Mouse (Mus musculus) WW6 (cell line): ENCODE results near the gene Col16a1.

ENCODE experiments used
- DNase-seq: peaks from one replicate; pipeline ENCODE4 v3.0.0-alpha.2; 2013; ENCODE audit warnings: low read depth, low spot score

The Col16a1 gene

DNA sequence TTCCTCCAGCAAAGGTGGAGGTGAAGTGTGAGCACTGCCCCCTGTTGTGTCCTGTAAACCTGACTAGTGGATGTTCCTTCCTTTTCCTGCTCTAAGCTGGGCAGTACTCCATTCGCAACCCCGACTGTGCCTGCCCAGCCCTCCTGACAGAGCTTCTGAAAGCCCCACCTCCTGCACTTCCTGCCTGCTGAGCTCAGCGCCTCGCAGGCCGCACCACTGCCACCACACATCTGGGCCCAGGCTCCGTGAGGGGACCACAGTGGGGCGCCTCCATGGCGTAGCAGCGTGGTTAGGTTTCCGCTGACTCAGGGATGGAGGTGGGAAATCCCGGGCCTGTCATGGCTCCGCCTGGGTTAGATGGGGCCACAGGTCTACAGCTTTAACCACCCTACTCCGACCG lies 2.0 kb upstream of the Col16a1 start:
- no peak for DNase-seq

DNA sequence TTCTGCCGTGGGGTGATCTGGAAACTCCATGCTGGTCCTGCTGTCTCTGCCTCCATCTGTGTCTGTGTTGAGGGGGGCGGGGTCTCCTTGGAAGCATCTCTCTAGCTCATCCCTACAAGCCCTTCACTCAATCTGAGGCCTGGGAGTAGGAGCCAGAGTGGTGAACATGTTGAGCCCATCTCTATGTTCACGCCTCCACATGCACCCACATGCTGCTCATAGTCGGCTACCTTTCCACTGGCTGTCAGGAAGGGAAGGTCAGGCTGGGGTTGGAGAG lies 501 bp downstream of the Col16a1 start:
- DNase-seq: no peak

DNA sequence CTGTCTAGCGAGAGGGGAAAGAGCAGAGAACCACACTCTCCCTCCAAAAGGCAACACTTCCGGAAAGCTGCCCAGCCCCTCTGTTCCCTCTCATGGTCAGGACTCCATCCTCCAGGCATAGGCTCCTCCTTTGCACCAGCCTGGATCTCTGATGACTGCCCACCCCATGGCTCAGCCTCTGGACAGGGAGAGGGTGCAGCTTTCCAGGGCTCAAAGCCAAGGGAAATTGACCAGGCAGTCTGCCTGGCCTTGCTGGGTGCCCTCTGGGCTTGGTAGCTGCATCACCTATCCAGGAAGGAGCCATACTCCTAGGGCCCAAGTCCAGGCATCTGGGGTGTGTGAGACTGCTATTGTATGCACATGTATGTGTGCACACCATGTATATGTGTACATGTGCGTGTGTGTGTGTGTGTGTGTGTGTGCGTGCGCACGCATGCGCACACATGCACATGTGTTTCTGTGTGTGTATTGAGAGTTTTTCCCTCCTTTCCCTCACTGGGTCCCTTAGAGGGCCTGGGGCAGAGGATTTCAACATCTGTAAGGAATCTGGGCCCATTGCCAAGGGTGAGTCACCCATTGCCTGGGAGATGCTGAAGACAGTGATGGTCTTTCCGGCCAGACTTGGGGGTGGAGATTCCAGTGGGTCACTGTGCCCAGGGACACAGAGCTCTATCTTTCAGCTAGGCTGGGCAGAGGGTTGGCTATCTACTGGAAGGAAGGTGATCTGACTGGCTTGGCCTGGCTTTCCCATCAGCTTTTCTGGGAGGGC lies 2.6 kb downstream of the Col16a1 start:
- no peak for DNase-seq

DNA sequence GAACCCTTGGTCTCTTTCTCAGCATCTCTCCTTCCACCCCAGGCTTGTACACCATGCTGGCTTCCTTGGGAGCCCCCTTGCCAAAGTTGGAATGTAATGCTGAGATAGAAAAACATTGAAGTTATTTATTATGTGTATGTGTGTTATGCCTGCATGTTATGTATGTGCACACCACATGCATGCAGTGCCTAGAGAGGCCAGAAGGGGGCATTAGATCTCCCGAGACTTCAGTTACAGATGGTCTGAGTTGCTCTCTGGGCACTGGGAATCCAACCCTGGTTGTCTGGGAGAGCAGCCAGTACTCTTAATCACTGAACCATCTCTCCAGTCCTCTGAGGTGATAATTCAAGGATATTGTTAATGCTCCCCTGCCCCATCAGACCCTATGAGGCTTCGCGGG lies 4.6 kb downstream of the Col16a1 start:
- no peak for DNase-seq

DNA sequence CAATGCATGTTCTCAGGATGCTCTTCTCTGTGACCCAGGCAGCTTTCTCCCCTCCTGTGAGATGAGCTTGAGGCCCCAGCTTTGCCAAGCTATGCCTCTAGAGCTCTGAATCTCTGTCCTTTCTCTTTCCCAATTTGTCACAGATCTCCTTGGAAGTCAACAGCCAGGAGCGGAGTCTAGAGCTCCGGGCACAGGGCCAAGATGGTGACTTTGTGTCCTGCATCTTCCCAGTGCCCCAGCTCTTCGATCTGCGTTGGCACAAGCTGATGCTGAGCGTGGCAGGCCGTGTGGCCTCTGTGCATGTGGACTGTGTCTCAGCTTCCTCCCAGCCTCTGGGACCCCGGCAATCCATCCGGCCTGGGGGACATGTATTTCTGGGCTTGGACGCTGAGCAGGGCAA lies 5.5 kb downstream of the Col16a1 start:
- no peak for DNase-seq

DNA sequence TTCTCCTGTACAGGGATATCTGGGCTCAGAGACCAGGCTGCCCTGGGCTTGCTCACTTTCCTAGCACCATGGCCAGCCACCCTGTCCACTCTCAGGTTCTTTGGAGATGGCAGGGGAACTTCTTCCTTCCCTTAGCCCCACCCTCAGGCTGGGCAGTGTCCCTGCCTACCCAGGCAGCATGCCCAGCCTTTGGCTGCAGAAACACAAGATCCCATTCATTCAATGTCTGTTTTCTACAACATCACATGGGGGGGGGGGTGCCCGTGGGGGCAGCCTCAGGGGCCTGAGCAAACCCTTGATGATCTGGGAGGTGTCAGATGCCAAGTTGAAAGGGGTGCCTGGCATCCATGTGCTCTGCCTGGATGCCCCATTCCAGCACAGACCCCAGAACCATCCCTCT lies 7.1 kb downstream of the Col16a1 start:
- no peak for DNase-seq

DNA sequence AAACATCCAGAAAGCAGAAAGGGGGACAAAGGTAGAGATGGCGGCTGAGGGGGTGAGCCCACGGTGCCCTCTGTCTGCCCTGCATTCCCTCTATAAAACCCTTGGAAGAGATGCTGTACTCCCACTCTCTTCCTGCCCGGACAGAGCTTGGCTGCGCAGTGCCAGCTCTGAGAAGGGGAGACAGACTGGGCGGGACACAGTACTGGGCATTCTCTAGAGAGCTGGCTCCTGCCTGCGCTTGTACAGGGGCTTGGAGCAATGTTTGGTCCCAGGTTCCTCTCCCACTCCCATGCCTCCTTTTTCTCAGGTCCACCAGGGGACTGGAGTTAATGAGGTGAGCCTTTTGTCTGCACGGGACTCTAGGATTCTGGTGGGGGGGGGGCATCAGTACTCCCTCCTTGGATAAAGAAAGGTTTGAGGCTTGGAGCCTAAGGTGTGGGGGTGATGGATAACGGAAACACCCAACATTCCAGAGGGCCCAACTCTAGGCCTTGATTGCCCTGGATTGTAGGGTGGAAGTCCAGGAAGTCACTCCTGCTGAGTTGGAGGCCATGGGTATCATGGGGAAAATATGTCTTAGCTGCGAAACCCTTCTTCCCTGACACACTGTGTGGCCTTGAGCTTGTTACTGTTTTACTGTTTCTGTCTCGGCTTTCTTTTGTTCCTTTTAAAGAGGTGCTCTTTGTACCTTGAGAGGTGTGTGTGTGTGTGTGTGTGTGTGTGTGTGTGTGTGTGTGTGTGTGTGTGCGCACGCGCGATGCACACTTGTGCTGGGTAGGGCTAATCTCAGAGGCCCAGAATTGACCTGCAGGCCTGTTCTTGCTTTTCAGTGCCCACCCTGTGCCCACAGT lies 7.7 kb downstream of the Col16a1 start:
- no peak for DNase-seq

DNA sequence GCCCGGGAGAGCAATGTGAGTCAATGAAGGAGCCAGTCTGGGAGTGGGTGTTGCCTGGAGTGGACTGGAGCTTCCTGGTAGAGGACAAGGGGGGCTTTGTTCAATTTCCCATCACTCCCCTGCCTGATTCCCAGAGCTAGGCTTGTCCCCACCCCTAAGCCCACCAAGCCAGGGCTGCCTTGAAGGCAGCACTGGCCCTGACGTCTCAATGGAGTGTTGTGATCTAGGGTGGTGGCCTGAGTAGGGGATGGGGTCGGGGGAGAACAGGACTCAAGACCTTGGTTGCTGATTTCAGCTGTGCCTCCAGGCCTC lies 8.3 kb downstream of the Col16a1 start:
- no peak for DNase-seq

DNA sequence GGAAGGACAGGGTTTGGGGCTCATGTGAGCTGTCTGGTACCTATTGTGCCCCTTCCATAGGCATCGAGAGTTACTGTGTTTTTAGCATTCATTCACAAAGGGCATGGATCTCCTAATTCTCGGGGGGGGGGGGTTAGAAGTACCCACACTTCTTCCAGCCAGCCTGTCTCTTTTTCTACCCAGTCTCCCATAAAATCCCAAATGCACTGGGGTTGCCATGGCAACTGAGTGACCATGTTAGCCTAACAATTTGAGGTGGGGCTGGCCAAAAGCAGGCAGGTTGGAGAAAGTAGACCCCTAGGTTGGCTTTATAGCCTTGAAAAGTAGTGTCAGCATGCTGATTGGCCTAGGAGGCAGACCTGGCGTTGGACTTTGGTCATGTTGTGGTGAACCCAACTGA lies 8.8 kb downstream of the Col16a1 start:
- DNase-seq: no peak

DNA sequence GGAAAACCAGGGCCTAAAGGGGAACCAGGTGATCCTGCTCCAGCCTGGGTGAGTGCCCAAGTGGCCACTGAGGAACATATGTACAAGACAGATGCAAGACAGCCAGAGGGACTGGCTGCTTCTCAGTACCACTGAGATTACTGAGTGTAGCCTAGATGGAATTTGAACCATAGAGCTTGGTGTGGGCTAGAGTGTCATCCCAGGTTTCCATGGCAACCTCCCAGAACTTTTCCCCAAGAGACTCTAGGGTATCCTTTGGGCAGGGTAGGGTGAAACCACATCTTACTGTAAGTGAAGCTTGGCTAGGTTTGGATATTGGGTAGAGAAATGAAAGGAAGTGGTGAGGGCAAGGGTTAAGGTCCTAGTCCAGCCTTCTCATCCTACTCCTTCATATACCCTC lies 13.3 kb downstream of the Col16a1 start:
- no peak for DNase-seq

DNA sequence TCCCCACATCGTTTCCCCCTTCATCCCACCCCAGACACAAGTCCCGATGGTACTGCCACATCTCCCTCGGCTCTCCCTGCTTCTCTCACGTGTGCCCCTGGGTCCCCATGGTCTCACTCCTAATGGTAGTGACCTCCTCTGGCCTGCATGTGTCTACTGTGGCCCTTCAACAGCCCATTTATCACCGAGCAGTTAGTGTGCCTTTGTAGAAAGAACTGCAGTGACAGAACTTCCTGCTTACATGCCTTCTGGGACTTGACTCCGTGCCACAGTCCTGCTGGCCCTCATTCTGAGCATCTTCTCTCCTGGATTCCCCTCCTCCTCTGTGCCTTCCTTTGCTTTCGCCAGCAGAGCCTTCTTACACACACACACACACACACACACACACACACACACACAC lies 15.6 kb downstream of the Col16a1 start:
- DNase-seq: no peak

DNA sequence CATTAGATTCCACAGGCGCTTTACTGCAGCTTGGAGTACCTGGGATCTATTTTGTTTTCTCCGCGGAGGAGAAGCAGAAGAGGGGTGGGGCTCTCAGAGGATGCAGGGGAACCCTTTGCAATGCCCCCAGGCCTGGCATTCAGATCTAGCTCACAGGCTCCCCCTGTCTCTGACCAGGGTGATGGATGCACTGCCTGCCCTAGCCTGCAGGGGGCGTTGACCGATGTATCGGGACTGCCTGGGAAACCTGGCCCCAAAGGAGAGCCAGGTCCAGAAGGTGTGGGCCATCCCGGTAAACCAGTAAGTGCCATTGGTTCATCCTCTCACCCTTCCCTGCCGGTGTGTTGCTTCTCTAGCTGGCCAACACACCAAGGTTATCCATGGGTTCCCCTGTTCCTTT lies 19.2 kb downstream of the Col16a1 start:
- peak; percentile 52 for DNase-seq

DNA sequence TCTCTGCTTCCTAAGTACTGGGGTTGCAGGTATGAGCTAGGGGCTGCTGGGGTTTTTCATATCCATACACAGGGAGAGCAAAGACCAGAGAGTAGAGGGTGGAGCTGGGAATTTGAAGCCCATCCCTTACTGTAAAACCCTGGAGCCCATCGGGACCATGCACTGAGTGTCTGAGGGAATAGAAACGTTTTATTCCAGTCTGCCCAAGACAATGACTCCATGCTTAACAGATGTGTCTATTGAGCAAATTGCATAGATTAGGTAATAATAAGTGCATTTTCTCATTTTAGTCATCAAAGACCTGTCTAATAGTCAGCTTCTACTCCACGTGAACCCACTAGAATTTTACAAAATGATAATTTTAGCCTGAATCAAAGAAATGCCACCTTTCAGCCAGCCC lies 22.9 kb downstream of the Col16a1 start:
- no peak for DNase-seq

DNA sequence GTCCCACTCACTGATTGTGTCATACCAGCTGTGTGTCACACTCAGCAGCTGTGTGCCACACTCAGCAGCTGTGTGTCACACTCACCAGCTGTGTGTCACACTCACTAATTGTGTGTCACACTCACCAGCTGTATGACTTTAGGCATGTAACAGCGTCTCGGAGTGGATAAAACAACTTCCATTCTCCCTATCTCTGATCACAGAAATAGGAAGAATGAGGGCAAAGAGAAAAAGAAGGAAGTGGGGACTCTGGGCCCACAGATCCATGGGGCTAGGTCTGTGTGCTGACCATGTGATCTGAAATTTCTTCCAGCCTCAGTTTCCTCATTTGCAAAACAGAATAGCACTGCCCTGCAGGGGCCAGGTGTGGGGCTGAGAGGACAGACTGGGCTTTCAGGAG lies 24.1 kb downstream of the Col16a1 start:
- no peak for DNase-seq

DNA sequence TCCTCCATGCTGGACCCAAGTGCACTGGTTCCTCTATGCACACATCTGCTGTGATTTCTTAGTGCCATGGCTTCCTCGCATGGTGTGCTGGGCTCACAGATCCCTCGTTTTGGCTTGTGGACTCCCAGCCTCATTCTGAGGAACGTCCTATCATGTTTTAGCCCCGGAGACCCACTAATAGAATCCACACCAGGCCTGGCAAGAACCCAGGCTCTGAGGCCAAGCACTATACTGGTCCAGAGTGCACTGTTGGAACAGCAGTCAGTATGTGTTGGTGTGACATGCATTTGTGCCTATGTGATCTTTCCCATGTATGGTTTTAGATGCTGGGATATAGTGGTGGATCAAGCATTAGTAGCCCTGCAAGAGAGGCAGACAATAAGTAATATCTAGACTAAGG lies 25.7 kb downstream of the Col16a1 start:
- DNase-seq: no peak

DNA sequence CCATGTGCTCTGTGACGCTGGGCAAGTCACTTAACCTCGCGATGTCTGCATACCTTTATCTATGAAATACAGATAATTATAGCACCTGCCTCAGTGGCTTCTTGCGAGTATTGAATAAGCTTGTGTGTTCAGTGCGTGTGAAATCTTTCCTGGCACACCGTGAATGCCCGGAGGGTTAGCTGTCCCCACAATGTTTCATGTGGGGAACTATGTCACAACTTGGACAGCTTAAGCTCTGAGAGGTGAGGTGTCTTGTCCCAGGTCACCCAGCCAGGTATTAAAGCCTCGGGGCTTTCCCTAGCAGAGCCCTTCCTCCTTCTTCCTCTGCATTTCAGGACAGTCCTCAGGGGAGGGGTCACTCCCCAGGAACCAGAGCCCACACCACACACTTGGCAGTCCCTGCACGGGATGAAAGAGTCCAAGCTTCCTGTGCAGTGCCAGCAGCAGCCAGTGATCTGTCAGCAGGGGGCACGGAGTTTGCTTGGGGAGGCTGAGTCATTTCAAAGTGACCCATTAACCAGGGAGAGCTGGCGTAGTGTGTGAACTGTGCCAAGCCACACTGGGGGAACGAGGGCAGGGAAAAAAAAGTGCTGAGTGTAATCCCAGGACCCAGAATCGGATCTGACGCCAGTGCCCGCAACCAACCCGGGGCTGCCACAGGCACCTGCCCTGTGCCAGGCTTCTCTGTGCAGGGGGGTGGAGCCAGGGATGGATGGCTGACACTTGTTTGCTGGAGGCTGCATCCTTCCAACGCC lies 27.3 kb downstream of the Col16a1 start:
- DNase-seq: no peak

DNA sequence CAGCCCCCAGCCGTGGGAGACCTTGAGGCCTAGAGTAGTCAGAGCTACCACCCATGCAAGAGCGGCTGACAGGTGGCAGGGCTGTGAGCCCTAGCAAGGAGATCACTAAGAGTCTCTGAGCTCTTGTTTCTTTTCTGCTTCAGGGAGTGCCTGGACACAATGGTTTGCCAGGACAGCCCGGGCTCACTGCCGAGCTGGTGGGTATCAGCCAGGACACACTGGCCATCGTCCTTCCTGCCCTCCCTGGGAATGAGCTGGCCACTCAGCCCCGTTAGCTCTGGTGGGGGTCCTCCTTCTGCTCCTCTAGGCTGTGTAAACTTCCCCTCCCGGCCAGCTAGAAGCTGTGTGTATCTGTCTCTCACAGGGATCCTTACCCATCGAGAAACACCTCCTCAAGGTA lies 29.2 kb downstream of the Col16a1 start:
- DNase-seq: no peak

DNA sequence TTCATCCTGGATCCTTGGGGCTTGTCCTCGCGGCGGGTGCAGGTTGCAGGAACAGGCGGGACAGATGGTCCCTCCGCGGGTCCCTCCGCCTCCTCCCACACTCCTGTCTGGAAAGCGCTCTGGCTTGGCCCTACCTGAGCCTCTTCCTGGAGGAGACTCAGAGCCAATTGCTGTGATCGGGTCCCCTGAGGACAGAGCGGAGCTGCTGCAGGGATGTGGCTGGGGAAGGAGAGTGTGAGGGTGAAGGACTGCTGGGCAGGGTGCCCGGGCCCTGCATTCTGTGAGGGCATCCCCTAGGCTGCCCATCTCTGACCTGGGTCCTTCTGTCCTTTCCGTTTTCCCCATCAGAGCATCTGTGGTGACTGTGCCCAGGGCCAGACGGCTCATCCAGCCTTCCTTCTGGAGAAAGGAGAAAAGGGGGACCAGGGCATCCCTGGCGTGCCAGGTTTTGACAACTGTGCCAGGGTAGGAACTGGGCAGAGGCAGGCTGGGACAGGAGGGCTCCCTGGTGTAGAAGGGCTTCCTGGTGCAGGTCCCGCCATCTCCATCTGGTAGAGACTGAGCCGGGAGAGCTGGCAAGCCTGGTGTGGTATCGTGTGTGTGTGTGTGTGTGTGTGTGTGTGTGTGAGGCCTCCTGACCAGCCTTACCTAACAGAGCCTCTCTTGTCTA lies 31.3 kb downstream of the Col16a1 start:
- DNase-seq: no peak

DNA sequence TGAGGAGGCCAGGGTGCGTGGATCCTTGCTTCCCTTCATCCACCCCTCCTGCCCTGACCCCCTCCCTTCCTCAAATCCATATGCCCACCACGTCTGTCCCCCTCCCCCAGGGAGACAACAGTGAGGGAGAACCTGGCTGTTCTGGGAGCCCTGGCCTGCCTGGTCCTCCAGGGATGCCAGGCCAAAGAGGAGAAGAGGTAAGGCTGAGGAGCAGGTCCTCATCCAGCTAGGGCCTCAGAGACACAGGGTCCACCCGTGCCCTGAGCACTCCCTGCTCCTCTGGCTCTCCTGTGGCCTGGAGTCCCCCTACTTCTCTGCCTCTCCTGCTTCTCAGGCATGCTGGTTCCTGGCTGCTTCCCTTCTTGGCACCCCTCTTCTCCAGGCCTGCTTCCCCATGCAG lies 31.9 kb downstream of the Col16a1 start:
- DNase-seq: no peak

DNA sequence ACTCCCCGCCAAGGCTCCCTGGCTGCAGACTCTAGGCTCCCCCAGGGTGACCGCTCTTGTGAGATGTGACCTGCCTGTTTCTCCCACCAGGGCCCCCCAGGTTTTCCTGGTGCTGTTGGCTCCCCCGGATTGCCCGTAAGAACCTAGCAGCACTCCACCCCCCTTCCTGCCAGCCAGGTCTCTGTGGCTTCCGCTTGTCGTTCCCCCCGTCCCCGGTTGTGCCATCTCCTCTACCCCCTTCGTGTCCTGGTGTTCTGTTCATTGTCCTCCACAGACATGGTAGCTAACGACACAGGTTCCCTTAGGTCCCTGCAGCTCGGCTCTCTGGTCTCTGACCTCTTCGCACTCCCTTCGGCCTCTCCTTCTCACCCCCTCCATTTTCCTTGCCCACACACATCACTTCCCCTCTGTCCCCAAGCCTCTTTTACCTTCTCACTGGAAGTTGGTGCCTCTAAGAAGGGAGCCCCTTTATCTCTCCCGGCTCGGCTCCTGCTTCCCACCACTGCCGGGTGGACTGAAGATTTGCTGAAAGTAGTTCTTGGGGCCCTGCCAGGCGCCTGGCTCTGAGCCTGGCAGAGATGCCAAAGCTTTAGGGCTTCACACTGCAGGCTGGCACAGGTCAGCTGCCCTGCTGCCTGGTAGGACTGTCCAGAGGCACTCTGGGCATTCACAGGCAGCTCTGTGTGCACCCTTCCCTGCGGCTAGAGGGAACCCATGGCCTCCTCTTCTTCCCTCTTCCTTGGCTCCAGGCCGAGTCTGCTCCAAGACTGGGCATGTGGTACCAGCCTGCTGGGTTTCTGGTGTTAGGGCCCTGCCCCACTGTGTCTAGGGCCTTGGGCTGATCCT lies 33.9 kb downstream of the Col16a1 start:
- no peak for DNase-seq

DNA sequence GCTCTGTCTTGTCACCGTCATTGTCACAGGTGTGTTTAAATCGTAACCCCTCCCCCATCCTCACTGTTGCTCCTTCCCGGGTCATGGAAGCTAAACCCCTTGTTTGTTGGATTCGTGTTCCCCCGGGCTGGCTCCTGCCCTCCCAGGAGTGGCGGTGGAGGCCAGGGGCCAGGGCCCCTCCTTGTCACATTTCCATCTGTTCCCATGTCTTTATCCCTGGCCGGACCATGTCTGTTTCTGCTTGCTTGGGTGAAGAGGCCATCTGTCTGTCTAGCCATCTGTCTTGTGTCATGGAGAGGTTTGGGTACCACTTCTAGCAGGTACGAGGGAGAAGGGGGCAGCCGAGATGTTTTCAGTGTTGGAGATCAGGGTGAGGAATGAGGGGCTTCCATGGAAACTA lies 34.6 kb downstream of the Col16a1 start:
- no peak for DNase-seq
